Mouse (Mus musculus) megakaryocyte, embryonic 14.5 days (primary cell): ENCODE measurements around the gene Sipa1l2.

Experiments
- FLI1 ChIP-seq: IDR thresholded peaks from 2 replicates; pipeline ENCODE4 v1.6.1; 2012; ENCODE audit warnings: low read length, inconsistent platforms, mixed read lengths
- GATA1 ChIP-seq: IDR thresholded peaks from 3 replicates; pipeline ENCODE4 v1.6.1; 2012; ENCODE audit warnings: mixed read lengths, low read length, inconsistent platforms, borderline replicate concordance

GRCm38 (mm10) chr8:125502828-125503227 lies 66.8 kb downstream of the Sipa1l2 start:
- TF ChIP-seq GATA1 (no peak), FLI1 (no peak)
